Mouse (Mus musculus) CH12.LX (cell line): ENCODE measurements around the gene Peli1.

Experiments used
- BHLHE40 ChIP-seq: IDR thresholded peaks from 2 replicates; pipeline ENCODE4 v1.6.1; 2011; ENCODE audit warnings: mild to moderate bottlenecking, low read depth, low read length, improper control_type of control experiment
- CTCF ChIP-seq, 2 experiments: IDR thresholded peaks in 1 of 2; conservative IDR thresholded peaks in 1 of 2; 2 replicates each; pipeline ENCODE4 v1.5.1; 2011 to 2012; ENCODE audit warnings: low read depth in 2 of 2, low read length in 2 of 2, improper control_type of control experiment in 1 of 2, inconsistent platforms in 1 of 2, mild to moderate bottlenecking in 1 of 2, moderate library complexity in 1 of 2
- E2F4 ChIP-seq: IDR thresholded peaks from 2 replicates; pipeline ENCODE4 v1.6.1; 2011; ENCODE audit warnings: low read depth, low read length, improper control_type of control experiment; ENCODE audit not compliant: insufficient replicate concordance
- EP300 ChIP-seq: IDR thresholded peaks from 2 replicates; pipeline ENCODE4 v1.6.1; 2011; ENCODE audit warnings: low read length, improper control_type of control experiment
- GABPA ChIP-seq: IDR thresholded peaks from 2 replicates; pipeline ENCODE4 v1.6.1; 2012; ENCODE audit warnings: low read depth, low read length, improper control_type of control experiment, inconsistent platforms; ENCODE audit not compliant: insufficient replicate concordance
- HCFC1 ChIP-seq: IDR thresholded peaks from 2 replicates; pipeline ENCODE4 v1.6.1; 2012; ENCODE audit warnings: low read depth, mild to moderate bottlenecking, inconsistent platforms, low read length, improper control_type of control experiment
- NELFE ChIP-seq: IDR thresholded peaks from 2 replicates; pipeline ENCODE4 v1.6.1; 2011; ENCODE audit warnings: low read depth, low read length, improper control_type of control experiment
- POLR2A ChIP-seq: IDR thresholded peaks from 2 replicates; pipeline ENCODE4 v1.6.1; 2011; ENCODE audit warnings: low read depth, mild to moderate bottlenecking, improper control_type of control experiment, low read length
- RAD21 ChIP-seq: IDR thresholded peaks from 2 replicates; pipeline ENCODE4 v1.6.1; 2011; ENCODE audit warnings: low read depth, mild to moderate bottlenecking, low read length, improper control_type of control experiment, moderate library complexity
- RCOR1 ChIP-seq: conservative IDR thresholded peaks from 2 replicates; pipeline ENCODE4 v1.6.1; 2012; ENCODE audit warnings: low read depth, mild to moderate bottlenecking, inconsistent platforms, low read length, improper control_type of control experiment
- ZNF384 ChIP-seq: IDR thresholded peaks from 2 replicates; pipeline ENCODE4 v1.6.1; 2012; ENCODE audit warnings: low read depth, low read length, improper control_type of control experiment, inconsistent platforms

DNA sequence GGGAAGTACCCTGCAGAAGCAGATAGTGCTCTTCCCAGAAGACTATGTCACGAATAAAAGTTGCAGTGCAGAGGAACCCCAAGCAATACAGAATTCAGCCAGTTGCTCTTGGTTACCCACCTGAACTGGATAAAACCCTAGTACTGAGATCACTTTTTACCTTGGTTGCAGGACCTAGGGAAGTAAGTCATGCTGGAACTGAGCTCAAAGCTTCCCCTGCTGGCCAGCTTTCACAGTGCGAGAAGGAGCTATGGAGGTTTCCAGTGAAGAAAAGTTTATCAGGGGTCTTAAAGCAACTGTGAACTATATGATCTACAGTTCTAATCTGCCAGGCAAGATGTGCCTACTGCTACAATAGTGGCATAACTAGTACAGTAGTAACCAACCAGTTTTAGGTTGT is 5.5 kb downstream of the Peli1 start:
- TF ChIP-seq ZNF384 (no peak), NELFE (no peak), RCOR1 (no peak), HCFC1 (no peak), CTCF (conservative IDR thresholded peaks at IDR 0.05 in 1 of 2, IDR thresholded peaks at IDR 0.05 in 1 of 2; ENCODE audit: low read depth in 2 of 2, low read length in 2 of 2) (peak; percentile 50 to 67; a peak in 3 of 4 replicates), E2F4 (no peak), GABPA (no peak), POLR2A (no peak), EP300 (no peak), RAD21 (peak; percentile 63), BHLHE40 (no peak)
